Mouse (Mus musculus): ENCODE measurements around the gene Myh14. TPM values are rescaled to one million over a fixed set of nuclear protein-coding genes. Genes with fewer than 3 reads are reported as not detected.

Myh14 gene
- polyA plus RNA-seq, 1 experiment from 2014 or later: 1.0 TPM

DNA sequence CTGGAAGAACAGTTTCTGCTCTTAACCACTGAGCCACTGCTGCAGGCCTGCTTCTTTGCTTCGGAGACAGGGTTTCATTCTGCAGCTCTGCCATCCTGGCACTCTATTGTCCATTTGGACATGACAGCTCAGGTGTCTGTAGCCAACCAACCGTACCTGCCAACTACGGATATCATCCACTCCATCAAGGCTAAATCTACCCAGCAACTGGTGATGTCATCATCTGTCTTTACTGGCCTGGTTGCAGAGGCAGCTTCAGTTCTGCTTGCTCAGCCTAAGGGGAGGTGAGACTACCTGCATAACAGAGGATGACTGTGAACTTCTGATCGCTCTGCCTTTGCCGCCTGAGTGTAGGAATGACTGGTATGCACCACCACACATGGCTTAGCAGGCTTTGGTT, 1.6 kb upstream of the Myh14 start:
- DNase-seq (ENCODE audit: low spot score): no peak

DNA sequence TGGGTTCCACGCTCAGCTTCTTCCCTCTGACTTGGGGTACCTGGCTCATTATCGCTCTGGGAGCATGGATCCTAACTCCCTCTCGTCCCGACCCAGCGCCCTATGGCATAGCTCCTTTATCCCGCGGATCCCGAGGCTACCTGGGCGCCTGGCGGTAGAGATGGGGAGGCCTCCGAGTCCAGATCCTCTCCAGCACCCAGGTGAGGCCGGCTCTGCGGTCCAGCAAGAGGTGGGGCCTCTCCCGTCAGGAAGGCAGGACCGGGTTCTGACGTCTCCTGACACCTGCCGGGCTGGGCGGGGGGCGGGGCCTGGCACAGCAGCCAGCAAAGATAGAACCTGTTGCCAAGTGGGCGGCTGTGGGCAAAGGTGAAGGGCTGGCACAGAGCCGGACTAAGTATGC, 1.5 kb downstream of the Myh14 start:
- no peak for DNase-seq (ENCODE audit: low spot score)

DNA sequence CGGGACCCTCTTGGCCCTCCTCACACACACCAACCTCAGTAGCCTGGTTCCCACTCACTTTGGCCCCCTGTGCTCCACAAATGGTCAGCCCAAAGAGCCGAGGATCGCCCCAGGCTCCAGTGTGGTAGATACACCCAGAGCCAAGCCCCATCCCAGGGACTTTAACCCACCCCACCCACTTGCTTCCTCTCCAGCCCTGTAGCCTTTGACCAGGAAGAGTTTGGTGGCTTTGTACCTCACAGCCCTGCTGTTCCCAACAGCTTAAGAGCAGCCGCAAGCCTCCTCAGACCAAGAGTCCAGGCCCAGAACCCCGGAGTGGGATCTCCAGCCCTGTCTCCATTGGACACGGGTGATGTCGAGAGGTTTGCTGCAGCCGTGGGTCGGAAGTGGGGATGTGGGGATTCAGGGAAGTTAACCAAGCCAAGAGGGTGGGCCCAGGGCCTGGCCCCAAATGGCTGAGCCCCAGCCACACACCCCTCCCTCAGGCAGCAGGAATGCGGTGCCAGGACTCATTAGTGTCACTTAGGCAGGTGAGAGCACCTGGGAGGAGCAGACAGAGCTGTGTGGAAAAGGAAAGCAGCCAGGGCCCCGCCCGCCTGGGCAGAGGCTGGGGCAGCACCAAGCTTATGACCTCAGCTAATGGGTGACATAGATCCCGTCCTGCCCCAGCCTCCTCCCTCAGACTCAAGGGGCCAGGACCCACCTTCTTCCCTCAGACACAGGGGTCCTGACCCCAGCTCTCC, 2.5 kb downstream of the Myh14 start:
- no peak for DNase-seq (ENCODE audit: low spot score)

DNA sequence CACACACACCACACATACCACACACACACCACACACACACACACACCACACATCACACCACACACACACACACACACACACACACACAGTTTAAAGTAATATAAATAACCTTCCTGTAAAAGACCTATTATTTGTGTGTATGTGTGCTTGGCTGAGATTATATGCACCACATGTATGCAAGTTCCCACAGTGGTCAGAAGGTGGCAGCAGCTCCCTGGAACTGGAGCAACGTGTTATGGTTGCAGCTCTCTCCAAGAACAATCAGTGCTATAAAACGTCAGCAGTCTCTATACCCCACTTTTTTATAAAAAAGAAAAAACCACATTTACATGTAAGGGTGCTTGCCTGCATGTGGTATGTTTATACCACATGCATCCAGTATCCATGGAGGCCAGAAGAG, 4.2 kb downstream of the Myh14 start:
- DNase-seq (ENCODE audit: low spot score): no peak

DNA sequence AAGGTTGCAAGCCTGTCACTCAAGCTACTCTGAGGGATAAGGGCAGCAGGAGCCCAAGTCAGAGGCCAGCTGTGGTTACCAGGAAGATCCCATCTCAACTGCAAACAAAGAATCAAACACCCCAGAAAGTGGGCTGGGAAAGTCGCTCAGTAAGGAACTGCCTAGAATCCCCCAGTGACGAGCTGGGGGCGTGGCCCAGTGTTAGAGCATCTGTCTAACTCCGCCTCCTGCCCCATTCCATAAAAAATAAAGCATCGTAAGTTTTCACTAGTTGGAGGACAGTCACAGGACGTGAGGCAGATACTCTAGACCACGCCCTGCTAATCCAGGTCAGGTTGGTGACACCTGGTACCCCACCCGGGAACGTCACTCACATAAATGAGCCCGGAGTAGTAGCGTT, 5.9 kb downstream of the Myh14 start:
- DNase-seq (ENCODE audit: low spot score): no peak

DNA sequence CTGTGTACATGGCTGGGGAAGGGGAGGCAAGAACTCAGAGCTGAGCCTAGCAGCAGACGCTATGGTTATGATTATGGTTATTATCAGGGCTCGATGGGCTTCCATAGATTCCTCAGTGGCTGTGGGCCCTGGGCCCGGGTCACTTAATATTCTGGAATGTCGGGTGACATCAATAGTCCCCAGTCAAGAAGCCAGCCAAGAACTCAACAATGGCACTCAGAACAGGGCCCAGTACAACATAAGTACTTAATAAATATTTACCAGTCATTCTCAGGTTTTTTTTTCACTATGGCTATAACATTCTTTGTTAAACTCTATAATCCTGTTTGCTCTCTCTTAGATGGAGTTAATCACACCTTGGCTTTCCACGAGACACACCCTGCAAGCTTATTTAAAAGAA, 7.1 kb downstream of the Myh14 start:
- DNase-seq (ENCODE audit: low spot score): no peak

DNA sequence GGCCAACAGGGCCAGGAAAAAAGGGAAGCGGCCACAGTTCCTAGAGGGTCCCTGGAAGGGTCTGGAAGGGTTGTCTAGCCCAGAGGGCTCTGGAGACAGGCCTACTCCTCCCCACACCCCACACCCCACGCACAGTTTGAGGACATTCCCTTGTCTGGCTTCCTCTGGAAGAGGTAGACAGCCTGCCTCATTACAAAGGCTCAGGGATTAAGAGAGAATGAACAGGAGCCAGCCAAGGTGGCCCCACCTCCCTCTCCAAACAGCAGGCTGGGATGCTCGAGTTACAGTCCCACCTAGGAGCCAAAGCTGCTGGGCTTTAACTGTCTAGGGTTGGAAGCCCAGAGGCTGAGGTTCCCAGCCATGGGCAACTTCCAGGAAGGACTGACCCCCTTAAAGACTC, 8.1 kb downstream of the Myh14 start:
- DNase-seq (ENCODE audit: low spot score): no peak

DNA sequence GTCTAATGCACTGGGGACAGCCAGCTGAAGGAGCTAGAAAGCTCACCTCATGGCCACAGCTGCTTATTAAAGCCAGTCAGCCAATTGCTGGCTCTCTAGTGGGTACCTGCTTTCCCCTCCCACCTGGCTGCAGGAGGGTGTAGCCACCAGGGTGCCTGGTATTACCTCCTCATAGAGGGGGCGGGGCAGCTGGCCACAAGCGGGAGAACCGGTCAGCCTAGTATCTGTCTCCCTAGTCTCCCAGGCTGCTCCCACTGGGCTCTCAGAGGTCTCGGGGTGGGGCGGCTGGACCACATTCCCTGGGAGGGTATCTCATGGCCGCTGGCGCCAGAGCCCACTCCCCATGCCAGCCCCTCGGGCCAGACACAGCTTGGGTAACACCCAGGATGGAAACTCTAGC, 8.5 kb downstream of the Myh14 start:
- no peak for DNase-seq (ENCODE audit: low spot score)

DNA sequence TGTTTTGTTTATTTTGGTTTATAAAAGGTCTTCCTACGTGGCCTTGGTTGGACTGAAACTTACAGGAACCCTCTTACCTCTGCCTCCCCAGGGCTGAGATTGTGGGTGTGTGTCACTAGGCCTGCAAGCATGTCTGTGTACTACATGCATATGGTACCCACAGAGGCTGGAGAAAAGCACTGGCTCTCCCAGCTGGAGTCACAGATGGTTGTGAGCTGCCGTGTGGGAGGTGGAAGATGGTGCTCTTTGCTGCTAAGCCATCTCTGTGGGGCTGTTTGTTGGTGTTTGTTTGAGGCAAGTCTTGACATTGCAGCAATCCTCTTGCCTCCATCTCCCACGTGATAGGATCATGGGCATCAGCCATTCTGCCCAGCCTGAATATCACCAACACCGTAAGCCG, 9.4 kb downstream of the Myh14 start:
- DNase-seq (ENCODE audit: low spot score): no peak

DNA sequence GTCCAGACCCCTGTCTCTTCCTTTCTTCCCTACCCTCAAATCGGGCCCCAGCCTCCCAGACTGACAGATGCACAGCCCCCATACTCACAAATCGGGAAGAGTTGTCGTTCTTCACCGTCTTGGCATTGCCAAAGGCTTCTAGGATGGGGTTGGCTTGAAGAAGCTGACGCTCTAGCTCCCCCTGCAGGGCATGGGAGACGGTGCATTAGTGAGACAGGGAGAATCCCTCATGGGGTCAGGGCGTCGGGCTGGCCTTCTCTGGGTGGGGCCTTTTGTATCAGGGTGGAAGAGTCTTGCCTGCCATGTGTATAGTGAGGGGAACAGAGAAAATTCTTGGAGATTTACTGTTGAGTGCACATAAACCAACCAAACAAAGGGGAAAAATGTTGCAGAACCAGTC, 15.1 kb downstream of the Myh14 start:
- DNase-seq (ENCODE audit: low spot score): peak; percentile 50

DNA sequence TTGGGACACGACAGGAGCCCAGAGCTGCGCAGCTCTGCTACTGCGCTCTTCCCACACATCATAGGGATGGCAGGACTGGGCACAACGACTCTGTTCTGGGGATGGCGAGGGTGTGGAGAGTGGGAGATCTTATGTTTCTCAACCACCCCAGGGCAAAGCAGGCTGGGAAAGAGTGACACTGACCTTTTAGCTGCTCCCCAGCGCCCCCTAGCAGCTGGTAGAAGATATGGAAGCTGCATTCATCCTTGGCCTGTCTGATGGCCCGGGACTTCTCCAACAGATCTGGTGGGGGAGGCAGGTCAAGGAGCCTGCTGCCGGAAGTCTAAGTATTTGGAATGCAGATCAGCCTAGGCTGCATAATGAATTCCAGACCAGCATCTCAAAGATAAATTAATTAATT, 16.9 kb downstream of the Myh14 start:
- peak; percentile 23 for DNase-seq (ENCODE audit: low spot score)

DNA sequence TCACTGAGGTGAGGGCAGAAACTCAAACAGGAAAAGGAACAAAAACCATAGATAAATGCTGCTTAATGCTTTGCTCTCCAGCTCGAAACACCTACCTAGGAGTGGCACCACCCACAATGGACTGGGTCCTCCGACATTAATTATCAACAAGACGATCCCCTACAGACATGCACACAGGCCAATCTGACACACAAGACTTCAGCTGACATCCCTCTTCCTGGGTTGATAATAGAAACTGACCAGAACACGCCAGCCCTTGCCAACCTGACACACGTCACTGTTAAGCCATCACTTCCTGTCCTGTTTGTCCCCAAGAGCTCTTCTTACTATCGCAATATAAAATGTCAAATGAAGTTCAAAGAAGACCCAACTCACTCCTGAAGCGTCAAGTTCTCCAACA, 19.2 kb downstream of the Myh14 start:
- no peak for DNase-seq (ENCODE audit: low spot score)

DNA sequence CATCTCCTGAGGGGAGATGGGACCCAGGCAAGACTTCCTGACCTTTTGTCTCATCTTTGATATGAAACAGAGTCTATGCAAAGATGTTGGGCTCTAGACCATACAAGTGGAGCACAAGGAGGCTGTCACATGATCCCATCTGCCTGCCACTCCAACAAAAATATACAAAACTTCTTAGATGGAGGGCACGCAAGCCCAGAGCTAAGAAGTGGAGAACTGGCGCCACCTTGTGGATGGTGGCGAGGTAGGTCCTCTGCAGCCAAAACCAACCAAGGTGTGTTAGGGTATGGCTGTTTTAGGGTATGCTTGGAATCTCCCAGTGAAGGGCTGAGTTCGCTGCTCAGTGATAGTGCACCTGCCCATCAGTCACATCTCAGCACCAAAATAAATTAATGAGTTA, 20.7 kb downstream of the Myh14 start:
- DNase-seq (ENCODE audit: low spot score): peak; percentile 57

DNA sequence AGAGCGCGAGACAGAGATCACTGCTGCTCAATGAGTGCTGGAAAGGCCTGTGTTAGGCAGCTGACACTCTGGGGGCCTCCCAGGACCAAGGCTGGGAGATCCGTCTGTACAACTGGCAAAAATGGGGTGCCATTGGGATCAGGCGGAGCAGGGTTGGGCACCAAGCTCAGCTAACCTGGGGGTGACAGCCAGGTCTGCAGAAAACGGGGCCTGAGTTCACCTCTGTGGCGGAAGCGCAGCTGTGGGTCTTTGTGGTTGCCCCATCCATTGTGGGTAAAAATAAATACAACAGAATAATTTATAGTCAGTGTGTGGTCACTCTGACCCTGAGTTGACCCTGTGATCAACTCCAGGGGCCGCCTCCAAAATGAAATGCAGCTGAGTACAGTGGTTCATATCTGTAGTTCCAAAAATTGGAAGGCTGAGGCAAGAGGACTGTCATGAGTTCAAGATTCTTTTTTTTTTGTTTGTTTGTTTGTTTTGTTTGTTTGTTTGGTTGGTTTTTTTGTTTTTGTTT, 21.5 kb downstream of the Myh14 start:
- no peak for DNase-seq (ENCODE audit: low spot score)

DNA sequence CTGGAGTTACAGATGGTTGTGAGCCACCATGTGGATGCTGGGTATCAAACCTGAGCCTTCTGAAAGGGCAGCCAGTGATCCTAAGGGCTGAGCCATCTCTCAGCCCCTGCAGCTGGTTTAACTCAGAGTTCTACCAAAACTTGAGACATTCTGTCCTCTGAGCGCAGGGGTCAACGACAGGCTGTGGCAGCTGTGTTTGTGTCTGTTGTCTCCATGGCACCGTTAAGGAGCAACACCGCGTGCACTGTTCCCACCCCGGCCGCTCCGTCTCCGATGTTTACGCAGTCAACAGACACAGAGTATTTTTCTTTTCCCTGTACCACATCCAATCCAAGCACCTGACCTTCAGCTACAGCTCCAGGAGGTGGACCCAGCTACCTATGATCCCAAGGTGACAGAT, 22.9 kb downstream of the Myh14 start:
- DNase-seq (ENCODE audit: low spot score): no peak

DNA sequence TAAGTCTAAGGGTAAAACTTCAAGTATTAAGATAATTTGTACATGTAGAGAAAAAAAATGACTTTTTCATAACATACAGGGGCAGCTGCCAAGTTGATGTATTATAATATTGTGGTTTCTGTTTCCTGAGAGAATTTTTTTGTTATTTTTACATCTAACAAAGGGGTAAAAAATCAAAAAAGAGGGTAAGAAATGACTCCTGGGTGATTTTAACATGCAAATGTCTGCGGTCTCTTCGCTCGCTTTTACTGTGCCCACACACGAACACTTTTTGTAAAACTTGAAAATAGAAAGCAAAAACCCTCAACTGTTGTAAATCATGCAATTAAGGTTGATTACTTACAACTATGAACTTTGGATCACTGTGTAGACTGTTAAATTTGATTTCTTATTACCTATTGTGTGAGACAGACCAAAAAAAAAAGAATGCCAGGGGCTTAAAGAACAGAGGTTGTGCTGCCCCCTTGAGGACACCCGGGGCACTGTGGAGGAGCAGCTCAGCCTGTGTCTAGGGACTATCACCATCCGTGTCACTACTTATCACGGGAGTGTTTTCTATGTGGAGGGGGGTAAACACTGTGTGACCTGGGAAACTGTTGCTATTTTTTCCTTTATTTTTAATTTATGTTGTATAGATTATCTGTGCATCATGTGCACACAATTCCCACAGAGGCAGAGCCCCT, 23.5 kb downstream of the Myh14 start:
- peak; percentile 49 for DNase-seq (ENCODE audit: low spot score)

DNA sequence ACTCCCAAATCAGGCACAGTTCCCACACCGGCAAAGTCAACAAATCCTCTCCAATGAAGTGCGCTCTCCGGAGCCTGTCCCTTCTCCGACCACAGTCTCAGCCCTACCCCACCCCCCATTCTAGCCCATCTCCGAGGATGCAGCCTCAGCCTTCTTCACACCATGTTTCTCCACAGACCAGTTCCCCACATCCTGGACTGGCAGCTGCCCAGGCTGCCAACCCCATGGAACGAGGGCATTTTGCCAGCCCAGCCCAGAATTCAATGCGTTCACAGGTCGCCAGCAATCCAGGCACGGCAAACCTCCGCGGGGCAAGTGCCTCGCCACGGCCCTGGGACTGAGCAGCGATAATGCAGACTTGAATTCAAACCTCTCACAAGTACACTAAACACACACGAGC, 24.7 kb downstream of the Myh14 start:
- DNase-seq (ENCODE audit: low spot score): no peak

DNA sequence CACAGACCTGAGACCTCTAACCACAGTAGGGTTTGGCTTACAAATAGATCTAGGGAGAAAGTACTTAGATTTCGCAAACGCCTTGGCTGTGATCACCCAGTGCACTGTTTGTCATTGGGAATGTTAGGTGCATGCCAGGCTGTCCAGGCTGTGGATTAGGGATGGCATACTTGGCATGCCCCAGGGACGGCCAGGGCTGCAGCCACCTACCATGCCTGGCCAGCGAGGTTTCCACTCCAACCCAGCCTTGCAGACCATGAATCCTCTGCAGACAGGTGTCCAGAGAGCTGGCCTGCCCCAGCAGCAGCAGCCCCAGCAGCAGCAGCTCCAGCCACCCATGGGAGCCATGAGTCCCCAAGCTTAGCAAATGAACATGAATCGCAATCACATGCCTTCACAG, 25.4 kb downstream of the Myh14 start:
- no peak for DNase-seq (ENCODE audit: low spot score)

DNA sequence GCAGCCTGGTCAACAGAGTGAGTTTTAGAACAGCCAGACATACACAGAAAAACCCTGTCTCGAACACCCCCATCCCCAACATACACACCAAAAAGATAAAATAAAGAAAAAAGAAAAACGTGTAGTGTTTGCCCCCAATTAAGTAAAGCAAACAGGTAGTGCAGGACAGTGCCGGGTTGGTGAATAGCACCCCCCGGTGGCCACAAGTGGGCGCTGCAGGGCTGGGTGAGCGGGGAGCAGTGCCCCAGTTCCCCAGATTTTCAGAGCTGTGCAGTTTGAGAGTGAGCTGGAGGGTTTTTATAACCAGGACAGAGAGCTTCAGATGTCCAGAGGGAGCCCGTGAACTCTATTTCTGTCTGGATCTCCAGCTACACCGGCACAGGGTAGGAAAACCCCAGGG, 28.8 kb downstream of the Myh14 start:
- no peak for DNase-seq (ENCODE audit: low spot score)

DNA sequence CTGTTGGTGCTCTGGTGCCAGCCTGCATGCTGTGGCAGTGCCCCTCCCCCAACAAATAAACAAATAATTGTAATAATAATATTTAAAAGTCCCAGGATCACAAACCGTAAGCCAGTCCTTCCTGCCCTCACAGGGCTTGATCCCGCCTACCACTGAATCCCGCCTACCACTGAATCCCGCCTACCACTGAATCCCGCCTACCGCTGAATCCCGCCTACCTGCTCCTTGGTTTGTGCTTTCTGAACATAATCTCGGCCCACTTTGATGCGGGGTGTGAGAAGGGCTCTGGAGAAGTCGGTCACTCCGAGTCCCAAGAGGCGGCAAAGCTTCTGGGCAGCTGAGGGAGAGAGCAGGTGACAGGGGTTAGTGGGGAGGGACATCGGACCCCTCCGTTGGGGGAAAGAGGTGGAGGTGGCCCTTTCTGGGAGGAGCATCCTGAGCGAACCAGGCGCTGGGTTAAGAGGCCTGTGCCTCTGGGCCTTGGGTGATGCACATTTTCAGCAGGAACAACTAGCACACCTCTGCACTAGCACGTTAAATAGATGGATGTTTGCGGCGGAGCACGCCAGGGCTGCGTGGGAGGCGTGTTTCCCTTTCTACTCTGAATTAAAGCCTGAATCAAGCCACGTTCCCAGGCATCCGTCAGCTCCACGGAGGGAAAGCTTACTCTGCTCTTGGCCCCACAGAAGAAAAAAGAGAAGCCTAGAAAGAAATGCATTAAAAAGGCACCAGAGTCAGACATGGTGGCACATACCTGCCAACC, 29.6 kb downstream of the Myh14 start:
- DNase-seq (ENCODE audit: low spot score): no peak

DNA sequence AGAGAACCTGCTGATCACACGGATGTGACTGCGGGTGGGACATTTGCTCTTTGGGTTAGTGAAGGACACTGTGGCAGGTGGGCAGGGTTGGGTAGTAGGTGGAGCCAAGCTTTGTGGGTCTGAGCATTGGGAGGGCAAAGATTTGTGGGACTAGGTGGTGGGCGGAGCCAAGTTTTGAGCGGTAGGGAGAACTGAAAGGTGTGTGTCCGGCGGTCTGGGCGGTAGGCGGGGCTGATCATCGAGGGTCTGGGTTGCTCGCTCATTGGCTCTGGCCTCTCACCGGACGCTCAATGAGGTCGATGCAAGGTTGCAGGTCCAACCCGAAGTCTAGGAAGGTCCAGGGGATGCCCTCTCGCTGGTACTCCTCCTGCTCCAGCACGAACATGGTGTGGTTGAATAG, 32.0 kb downstream of the Myh14 start:
- DNase-seq (ENCODE audit: low spot score): no peak

DNA sequence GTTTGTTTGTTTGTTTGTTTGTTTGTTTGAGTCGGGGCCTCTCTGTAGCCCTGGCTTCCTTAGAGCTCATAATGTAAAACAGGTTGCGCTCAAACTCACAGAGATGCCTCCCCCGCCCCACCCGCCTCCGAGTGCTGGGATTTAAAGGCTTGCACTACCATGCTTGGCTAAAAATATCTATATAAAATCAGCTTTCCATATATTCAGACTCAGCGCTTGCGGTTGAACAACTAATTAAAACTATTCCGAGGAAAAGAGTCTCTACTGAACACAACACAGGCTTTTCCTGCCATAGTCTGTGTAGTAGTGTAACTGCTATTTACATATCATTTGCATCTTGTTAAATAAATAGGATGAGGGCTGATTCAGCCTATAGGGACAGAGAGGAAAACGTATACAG, 34.0 kb downstream of the Myh14 start:
- no peak for DNase-seq (ENCODE audit: low spot score)

Data from thymus, postnatal 0 days (tissue).